Mouse (Mus musculus) embryonic stem cell, embryonic (primary cell): ENCODE results near the gene Mog.

ENCODE experiments used
- CTCF ChIA-PET, 4 experiments: fragments of 300-600 bp in 2 of 4; fragments of 350-600 bp in 2 of 4; sonication (Branson Sonifier 250); formaldehyde crosslinking; loops; one replicate each; lab custom pipeline; 2022; ENCODE audit warnings: inconsistent platforms in 2 of 4; lab: Charles Lee
- POLR2A ChIA-PET, 4 experiments: fragments of 300-600 bp in 2 of 4; fragments of 350-600 bp in 2 of 4; sonication (Branson Sonifier 250); formaldehyde crosslinking; loops; one replicate each; lab custom pipeline; 2022; ENCODE audit warnings: antibody characterized with exemption in 4 of 4, inconsistent platforms in 1 of 4; lab: Charles Lee

Mog gene

GRCm38 (mm10) chr17:37019242-37019641, 4.0 kb downstream of the Mog start:
- POLR2A ChIA-PET, result interaction anchor here (1.0 to 32.1 kb wide), 25 partner anchors 8 to 61 kb away, joined by 3 to 469 read pairs (median 5); partner anchors contain the start of genes 2410137M14Rik (in 1 of the 4), Gabbr1 (in 1 of the 4) and H2-M5 (in 1 of the 4)
- CTCF ChIA-PET, result interaction anchor here in 1 of 4 experiments (0.6 kb wide), 1 partner anchor 27 kb away, joined by 6 read pairs; the partner anchor contains the start of gene Gabbr1

- ChIA-PET CTCF (interaction anchor here in 1 of 4 experiments (0.6 kb wide), 1 partner anchor 1484 kb away, joined by 7 read pairs; no protein-coding TSS in a partner anchor), POLR2A (interaction anchor here (0.6 to 32.1 kb wide), 18 partner anchors 8 to 153 kb away, joined by 3 to 469 read pairs (median 8); partner anchors contain the start of genes 2410137M14Rik (in 1 of the 4), Gabbr1 (in 1 of the 4), H2-M5 (in 1 of the 4) and Zfp57 (in 1 of the 4))
Observed at GRCm38 (mm10) chr17:37018328-37018727, 4.9 kb downstream of the Mog start.

- ChIA-PET CTCF (no interaction called here), POLR2A (interaction anchor here (0.5 to 32.1 kb wide), 15 partner anchors 6 to 63 kb away, joined by 3 to 469 read pairs (median 5); partner anchors contain the start of genes 2410137M14Rik (in 1 of the 4), Gabbr1 (in 1 of the 4), H2-M5 (in 1 of the 4) and Zfp57 (in 1 of the 4))
Observed at GRCm38 (mm10) chr17:37016333-37016732, 6.9 kb downstream of the Mog start.

GRCm38 (mm10) chr17:37012141-37012540, 11.1 kb downstream of the Mog start:
- ChIA-PET CTCF (no interaction called here), POLR2A (interaction anchor here (0.6 to 32.1 kb wide), 19 partner anchors 7 to 175 kb away, joined by 3 to 469 read pairs (median 5); partner anchors contain the start of genes 2410137M14Rik (in 1 of the 4), Gabbr1 (in 1 of the 4), H2-M5 (in 1 of the 4) and Mog (in 1 of the 4))

- ChIA-PET CTCF (no interaction called here), POLR2A (interaction anchor here (0.5 to 32.1 kb wide), 23 partner anchors 8 to 175 kb away, joined by 3 to 469 read pairs (median 4); partner anchors contain the start of genes 2410137M14Rik (in 1 of the 4), Gabbr1 (in 1 of the 4), H2-M5 (in 1 of the 4) and Mog (in 1 of the 4))
Observed at GRCm38 (mm10) chr17:37011719-37012118, 11.5 kb downstream of the Mog start.

GRCm38 (mm10) chr17:37009460-37010042, 13.6 kb downstream of the Mog start:
- ChIA-PET CTCF (interaction anchor here in 2 of 4 experiments (0.5 to 0.6 kb wide), 2 partner anchors 233 to 812 kb away, joined by 3 read pairs; no protein-coding TSS in a partner anchor), POLR2A (interaction anchor here in 3 of 4 experiments (0.8 to 32.1 kb wide), 27 partner anchors 10 to 71 kb away, joined by 3 to 469 read pairs (median 5); partner anchors contain the start of genes 2410137M14Rik (in 2 of the 3), Gabbr1 (in 1 of the 3), H2-M5 (in 1 of the 3) and Mog (in 1 of the 3))

- POLR2A ChIA-PET, result interaction anchor here (1.0 to 32.1 kb wide), 38 partner anchors 8 to 189 kb away, joined by 3 to 469 read pairs (median 5); partner anchors contain the start of genes 2410137M14Rik (in 2 of the 4), H2-M5 (in 2 of the 4), Mog (in 2 of the 4) and Gabbr1 (in 1 of the 4)
Observed at GRCm38 (mm10) chr17:37008161-37008560, 15.0 kb downstream of the Mog start.

GRCm38 (mm10) chr17:37003366-37003765, 19.8 kb downstream of the Mog start:
- ChIA-PET POLR2A (interaction anchor here (0.6 to 32.1 kb wide), 46 partner anchors 4 to 1182 kb away, joined by 3 to 469 read pairs (median 11); partner anchors contain the start of genes 2410137M14Rik (in 2 of the 4), Gabbr1 (in 2 of the 4), H2-M5 (in 2 of the 4) and Trim26 (in 2 of the 4)), CTCF (interaction anchor here in 2 of 4 experiments (0.5 to 1.2 kb wide), 4 partner anchors 14 to 167 kb away, joined by 3 read pairs; partner anchors contain the start of gene H2-M5 (in 1 of the 2))

More at GRCm38 (mm10) chr17:37008161-37008560, 15.0 kb downstream of the Mog start:
- CTCF ChIA-PET, result interaction anchor here in 1 of 4 experiments (0.8 kb wide), 1 partner anchor 76 kb away, joined by 3 read pairs; no protein-coding TSS in a partner anchor

GRCm38 (mm10) chr17:37002364-37003330, 20.6 kb downstream of the Mog start:
- POLR2A ChIA-PET, result interaction anchor here (0.6 to 32.1 kb wide), 84 partner anchors 3 to 1834 kb away, joined by 3 to 469 read pairs (median 6); partner anchors contain the start of genes Gabbr1 (in 3 of the 4), H2-M5 (in 3 of the 4), Trim26 (in 3 of the 4) and 2410137M14Rik (in 2 of the 4)
- CTCF ChIA-PET, result interaction anchor here (0.6 to 1.2 kb wide), 5 partner anchors 32 to 167 kb away, joined by 3 to 4 read pairs (median 3); partner anchors contain the start of gene Gabbr1 (in 2 of the 4)

GRCm38 (mm10) chr17:37000863-37001262, 22.3 kb downstream of the Mog start, which contains the start of gene Zfp57:
TSS of gene Zfp57 (plus strand) at chr17:37001163.
- POLR2A ChIA-PET, result interaction anchor here (0.6 to 32.1 kb wide), 30 partner anchors 9 to 718 kb away, joined by 3 to 469 read pairs (median 6); partner anchors contain the start of genes 2410137M14Rik (in 2 of the 4), Mog (in 2 of the 4), Gabbr1 (in 1 of the 4) and H2-M5 (in 1 of the 4)
- CTCF ChIA-PET, result interaction anchor here in 2 of 4 experiments (0.6 to 1.3 kb wide), 5 partner anchors 21 to 1003 kb away, joined by 3 to 4 read pairs (median 3); no protein-coding TSS in a partner anchor

- POLR2A ChIA-PET, result interaction anchor here (0.5 to 32.1 kb wide), 45 partner anchors 9 to 217 kb away, joined by 3 to 469 read pairs (median 11); partner anchors contain the start of genes 2410137M14Rik (in 3 of the 4), H2-M5 (in 3 of the 4), Znrd1 (in 3 of the 4) and Znrd1as (in 3 of the 4)
- CTCF ChIA-PET, result interaction anchor here in 2 of 4 experiments (1.0 to 1.5 kb wide), 2 partner anchors 9 to 51 kb away, joined by 3 read pairs; no protein-coding TSS in a partner anchor
Observed at GRCm38 (mm10) chr17:36998477-36998876, 24.7 kb downstream of the Mog start.

GRCm38 (mm10) chr17:36997033-36997735, 26.0 kb downstream of the Mog start:
- ChIA-PET CTCF (interaction anchor here in 3 of 4 experiments (0.7 to 1.5 kb wide), 11 partner anchors 10 to 1208 kb away, joined by 3 to 6 read pairs (median 3); partner anchors contain the start of genes Znrd1 (in 1 of the 3) and Znrd1as (in 1 of the 3)), POLR2A (interaction anchor here (0.5 to 32.1 kb wide), 81 partner anchors 8 to 1078 kb away, joined by 3 to 469 read pairs (median 5); partner anchors contain the start of genes 2410137M14Rik (in 4 of the 4), Gabbr1 (in 4 of the 4), H2-M5 (in 3 of the 4) and Mog (in 2 of the 4))

- CTCF ChIA-PET, result interaction anchor here in 2 of 4 experiments (0.7 to 1.3 kb wide), 3 partner anchors 23 to 85 kb away, joined by 3 to 6 read pairs (median 4); no protein-coding TSS in a partner anchor
Observed at GRCm38 (mm10) chr17:36995448-36995847, 27.8 kb downstream of the Mog start.

GRCm38 (mm10) chr17:36994528-36994927, 28.7 kb downstream of the Mog start:
- ChIA-PET POLR2A (interaction anchor here (0.5 to 32.1 kb wide), 29 partner anchors 8 to 159 kb away, joined by 3 to 469 read pairs (median 11); partner anchors contain the start of genes 2410137M14Rik (in 4 of the 4), H2-M5 (in 1 of the 4), Ppp1r11 (in 1 of the 4) and Znrd1 (in 1 of the 4)), CTCF (interaction anchor here in 1 of 4 experiments (1.2 kb wide), 1 partner anchor 22 kb away, joined by 6 read pairs; no protein-coding TSS in a partner anchor)

More at GRCm38 (mm10) chr17:36995448-36995847, 27.8 kb downstream of the Mog start:
- POLR2A ChIA-PET, result interaction anchor here (0.7 to 32.1 kb wide), 44 partner anchors 8 to 88 kb away, joined by 3 to 469 read pairs (median 7); partner anchors contain the start of genes 2410137M14Rik (in 4 of the 4), Znrd1 (in 3 of the 4), Znrd1as (in 3 of the 4) and Gabbr1 (in 2 of the 4)
